Mouse (Mus musculus): ENCODE results near the gene Ak5. TPM values are rescaled to one million over a fixed set of nuclear protein-coding genes. Genes with fewer than 3 reads are reported as not detected.
"Not testable (repeated sequence)": the region's sequence is repeated elsewhere in the genome, so short reads cannot be mapped to it uniquely, and the experiment has no call there.

Ak5 gene
- polyA plus RNA-seq, 1 experiment from 2014 or later: 7.1 TPM

DNA sequence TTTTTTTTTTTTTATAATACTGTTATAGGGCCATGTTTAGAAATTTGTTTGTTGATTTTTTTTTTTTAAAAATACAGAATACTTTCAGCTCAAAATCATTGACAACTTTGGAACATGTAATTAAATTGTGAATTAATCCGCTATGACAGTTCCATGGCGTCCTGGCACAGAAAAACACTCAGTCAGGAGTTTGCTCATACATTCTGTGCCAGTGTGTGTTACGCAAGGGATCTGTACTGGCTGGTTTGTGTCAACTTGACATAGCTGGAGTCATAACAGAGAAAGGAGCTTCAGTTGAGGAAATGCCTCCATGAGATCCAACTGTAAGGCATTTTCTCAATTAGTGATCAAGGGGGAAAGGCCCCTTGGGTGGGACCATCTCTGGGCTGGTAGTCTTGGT, 86.3 kb downstream of the Ak5 start:
- not testable (repeated sequence) for H3K4me1 ChIP-seq; H3K27ac ChIP-seq (replicated peaks); ATAC-seq (replicated peaks); H3K36me3 ChIP-seq; H3K4me2 ChIP-seq (replicated peaks); H3K9ac ChIP-seq (replicated peaks); H3K9me3 ChIP-seq; H3K4me3 ChIP-seq; H3K27me3 ChIP-seq
- 81% methylated on average over 3 of the region's 3 CpGs for WGBS

DNA sequence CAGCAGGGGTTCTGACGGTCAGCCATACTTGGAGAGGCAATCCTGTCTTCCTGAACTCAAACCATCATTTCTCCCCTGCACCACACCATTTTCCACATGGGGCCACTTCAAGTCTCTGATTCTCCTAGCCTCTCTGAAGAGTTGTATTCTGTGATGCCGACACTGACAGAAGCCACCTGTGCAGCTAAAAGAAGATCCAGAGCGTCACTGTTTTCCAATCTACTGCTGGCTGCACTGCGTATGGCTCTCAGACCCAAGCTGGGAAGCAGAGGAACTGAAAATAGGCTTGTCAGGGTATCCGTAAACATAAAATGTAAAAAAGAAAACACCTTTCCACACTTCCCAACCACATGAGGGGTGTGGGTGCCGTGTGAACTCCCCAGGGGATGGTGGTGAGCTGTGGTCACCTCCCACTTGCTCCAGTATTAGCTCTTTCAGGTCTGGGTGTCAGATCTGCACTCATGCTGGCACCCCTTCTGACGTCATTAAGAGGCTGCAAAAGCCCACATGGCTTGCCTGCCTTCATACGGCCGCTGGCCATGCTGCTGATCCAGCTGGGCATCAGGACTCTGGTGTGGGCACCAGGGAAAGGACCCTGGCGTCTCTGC, 88.1 kb downstream of the Ak5 start:
- WGBS: 82% methylated on average over 10 of the region's 10 CpGs
- no peak overlapping the region for H3K9ac ChIP-seq (replicated peaks)
- H3K27me3 ChIP-seq: no peaks in the 10 kb centered on the region
- no peaks in the 10 kb centered on the region for H3K9me3 ChIP-seq
- H3K27ac ChIP-seq (replicated peaks): no peak overlapping the region
- H3K4me2 ChIP-seq (replicated peaks): no peak overlapping the region
- no peaks in the 10 kb centered on the region for H3K36me3 ChIP-seq
- no peak for ATAC-seq (replicated peaks)
- H3K4me1 ChIP-seq: peaks cover 3% of the 10 kb centered on the region; the same call in 1 of the 2 replicates
- no peak overlapping the region for H3K4me3 ChIP-seq

DNA sequence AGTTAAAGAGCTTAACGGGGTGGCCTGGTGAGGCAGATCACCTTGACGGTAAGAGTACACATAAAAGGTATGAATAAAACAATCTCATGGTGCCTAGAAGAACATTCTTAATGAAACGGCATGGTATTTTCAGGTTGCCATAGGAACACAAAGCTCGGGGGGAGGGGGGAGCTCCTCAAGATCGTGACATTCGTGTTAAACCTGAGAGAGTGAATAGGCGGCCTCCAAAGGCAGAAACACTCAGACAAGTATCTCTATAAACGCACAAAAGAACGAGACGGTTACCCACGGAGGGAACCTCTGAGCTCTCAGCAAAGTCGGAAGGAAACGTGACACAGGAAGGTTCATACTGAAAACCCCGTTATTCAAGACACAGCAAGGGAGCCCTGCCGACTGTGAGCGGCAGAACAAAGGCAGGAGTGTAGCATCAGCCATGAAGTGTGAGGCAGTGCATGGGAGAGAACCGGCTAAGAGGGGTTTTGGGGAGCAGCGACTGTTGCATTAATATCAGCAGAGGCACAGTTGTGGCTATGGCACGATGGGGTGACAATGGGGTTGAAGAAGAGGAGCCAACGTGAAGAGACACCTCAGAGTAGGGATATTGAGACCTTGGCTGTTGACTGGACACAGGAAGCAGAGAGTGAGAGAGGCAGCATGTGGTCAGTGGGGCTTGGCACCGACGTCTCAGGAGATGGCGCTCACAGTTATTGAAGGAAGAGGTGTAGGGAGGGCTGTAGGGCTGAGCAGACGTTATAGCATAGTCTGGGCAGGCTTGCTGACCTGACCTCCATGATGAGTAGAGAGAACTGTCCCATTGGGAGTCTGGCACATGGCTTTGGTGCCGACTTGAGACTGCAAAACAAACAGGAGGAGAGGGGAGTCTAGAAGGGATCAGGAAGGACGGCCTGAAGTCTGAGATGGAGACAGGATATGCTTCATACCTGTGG, 89.6 kb downstream of the Ak5 start:
- H3K4me1 ChIP-seq: peaks cover 3% of the 10 kb centered on the region; the same call in 1 of the 2 replicates
- H3K36me3 ChIP-seq: no peaks in the 10 kb centered on the region
- no peaks in the 10 kb centered on the region for H3K27me3 ChIP-seq
- H3K4me2 ChIP-seq (replicated peaks): no peak overlapping the region; the same call in 1 of the 2 replicates
- ATAC-seq (replicated peaks): peak; percentile 83
- peak overlapping the region; percentile 78 for H3K27ac ChIP-seq (replicated peaks)
- H3K4me3 ChIP-seq: no peak overlapping the region
- no peak overlapping the region for H3K9ac ChIP-seq (replicated peaks)
- WGBS: 51% methylated on average over 26 of the region's 26 CpGs
- no peaks in the 10 kb centered on the region for H3K9me3 ChIP-seq

DNA sequence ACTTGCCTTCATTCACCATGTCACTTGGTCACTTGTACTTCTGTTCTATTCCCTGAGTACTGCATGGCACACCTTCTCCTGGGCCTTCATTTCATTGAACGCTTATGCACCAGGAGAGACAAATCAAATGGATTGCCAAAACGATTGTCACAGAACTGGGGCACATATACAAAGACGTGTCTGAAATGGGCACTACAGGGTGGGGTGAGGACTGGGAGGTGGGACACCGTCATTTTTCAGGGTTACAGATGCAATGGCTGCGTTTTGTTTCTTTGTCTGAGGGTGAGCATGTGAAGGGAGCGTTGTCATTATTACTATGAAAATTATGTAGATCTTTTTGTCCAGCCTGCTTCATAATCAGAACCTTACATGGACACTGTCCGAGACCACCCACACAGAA, 90.4 kb downstream of the Ak5 start:
- no peak overlapping the region for H3K4me3 ChIP-seq
- H3K4me2 ChIP-seq (replicated peaks): no peak overlapping the region
- ATAC-seq (replicated peaks): no peak
- no peaks in the 10 kb centered on the region for H3K27me3 ChIP-seq
- no peak overlapping the region for H3K9ac ChIP-seq (replicated peaks)
- no peaks in the 10 kb centered on the region for H3K36me3 ChIP-seq
- no peaks in the 10 kb centered on the region for H3K9me3 ChIP-seq
- H3K4me1 ChIP-seq: peaks cover 3% of the 10 kb centered on the region; the same call in 1 of the 2 replicates
- no peak overlapping the region; the same call in 1 of the 2 replicates for H3K27ac ChIP-seq (replicated peaks)
- 76% methylated on average over 7 of the region's 7 CpGs for WGBS

DNA sequence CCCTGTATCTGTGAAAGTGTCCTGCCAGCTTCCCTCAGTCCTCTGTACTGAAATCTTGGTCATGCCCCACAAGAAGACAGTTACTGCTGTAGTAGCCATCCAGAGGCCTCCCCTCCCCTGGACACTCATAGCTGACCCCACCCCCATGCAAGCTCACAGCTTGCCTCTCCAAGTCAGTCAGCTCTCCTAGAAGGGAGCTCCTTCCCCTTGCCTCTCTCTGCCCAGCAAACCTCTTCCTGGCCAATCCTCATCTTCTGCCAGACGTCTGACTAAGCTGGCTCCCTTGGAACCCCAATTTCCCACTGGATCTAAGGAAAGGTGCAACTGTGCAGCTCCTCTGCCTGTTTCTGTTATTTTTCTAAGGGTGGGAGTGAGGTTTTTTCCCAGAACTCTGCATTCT, 90.9 kb downstream of the Ak5 start:
- WGBS: 56% methylated on average over 1 of the region's 1 CpGs
- Histone ChIP-seq H3K4me1 (peaks cover 3% of the 10 kb centered on the region; the same call in 1 of the 2 replicates), H3K4me2 (replicated peaks) (no peak overlapping the region), H3K9ac (replicated peaks) (no peak overlapping the region), H3K9me3 (no peaks in the 10 kb centered on the region), H3K27ac (replicated peaks) (no peak overlapping the region), H3K27me3 (no peaks in the 10 kb centered on the region), H3K36me3 (no peaks in the 10 kb centered on the region), H3K4me3 (no peak overlapping the region)
- no peak for ATAC-seq (replicated peaks)

DNA sequence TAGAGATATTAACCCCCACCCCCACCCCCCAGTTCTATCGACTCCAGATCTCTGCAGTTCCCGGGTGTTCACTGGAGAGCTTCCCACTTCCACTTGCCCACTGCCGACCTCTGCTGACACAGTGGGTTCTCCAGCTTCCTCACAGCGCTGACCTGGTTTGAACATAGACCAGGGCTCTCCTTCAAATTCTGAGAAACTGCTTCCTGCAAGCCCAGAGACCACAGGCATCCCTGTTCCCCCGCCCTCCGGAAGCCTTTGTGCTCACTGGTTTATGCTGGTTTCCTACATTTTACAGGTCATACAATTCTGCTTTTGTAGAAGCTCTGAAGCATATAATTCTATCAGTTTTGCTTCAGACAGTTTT, 98.9 kb downstream of the Ak5 start:
- Histone ChIP-seq H3K27me3 (no peaks in the 10 kb centered on the region), H3K36me3 (no peaks in the 10 kb centered on the region), H3K27ac (replicated peaks) (no peak overlapping the region), H3K4me3 (no peak overlapping the region), H3K9me3 (no peaks in the 10 kb centered on the region), H3K4me2 (replicated peaks) (no peak overlapping the region), H3K9ac (replicated peaks) (no peak overlapping the region), H3K4me1 (no peaks in the 10 kb centered on the region)
- ATAC-seq (replicated peaks): no peak
- WGBS: 83% methylated on average over 6 of the region's 6 CpGs

DNA sequence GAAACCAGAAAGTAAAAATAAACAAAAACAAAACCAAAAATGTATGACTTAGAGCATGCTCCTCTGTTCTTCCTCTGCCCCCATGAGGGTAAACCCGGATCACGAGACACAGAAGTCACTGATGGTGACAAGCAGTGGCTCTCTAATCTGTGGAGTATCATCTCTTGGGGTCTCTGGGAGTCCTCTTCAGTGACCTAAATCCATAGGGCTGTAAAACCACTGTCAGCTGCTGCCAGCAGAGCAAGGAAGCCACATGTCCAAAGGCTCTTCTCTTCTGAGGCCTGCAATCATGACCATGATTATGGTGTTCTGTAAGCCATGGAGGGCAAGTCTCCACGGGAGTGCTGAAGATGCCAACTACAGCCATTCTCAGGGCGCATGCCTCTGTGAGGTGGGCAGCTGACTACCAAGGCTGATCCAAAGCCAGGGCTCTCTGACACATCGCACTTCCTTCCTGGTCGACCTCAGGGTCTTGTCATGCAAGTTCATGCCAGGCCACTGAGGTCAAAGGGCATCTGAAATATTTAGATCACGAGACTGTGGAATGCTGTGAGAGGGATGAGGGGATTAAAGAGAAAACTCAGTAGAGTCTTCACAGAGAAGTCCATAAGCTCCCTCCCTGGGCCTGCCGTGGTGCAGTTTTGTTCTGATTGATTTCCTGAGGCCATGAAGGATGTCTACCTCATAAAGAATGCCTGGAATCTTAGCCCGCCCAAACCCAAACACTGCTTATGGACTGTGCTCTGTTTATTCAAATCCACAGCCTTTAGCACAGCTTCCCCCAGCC, 99.5 kb downstream of the Ak5 start:
- H3K27me3 ChIP-seq: no peaks in the 10 kb centered on the region
- H3K9ac ChIP-seq (replicated peaks): no peak overlapping the region
- H3K4me1 ChIP-seq: no peaks in the 10 kb centered on the region
- no peak for ATAC-seq (replicated peaks)
- H3K27ac ChIP-seq (replicated peaks): no peak overlapping the region
- H3K36me3 ChIP-seq: no peaks in the 10 kb centered on the region
- H3K4me3 ChIP-seq: no peak overlapping the region
- no peak overlapping the region for H3K4me2 ChIP-seq (replicated peaks)
- H3K9me3 ChIP-seq: no peaks in the 10 kb centered on the region
- WGBS: 83% methylated on average over 9 of the region's 9 CpGs

DNA sequence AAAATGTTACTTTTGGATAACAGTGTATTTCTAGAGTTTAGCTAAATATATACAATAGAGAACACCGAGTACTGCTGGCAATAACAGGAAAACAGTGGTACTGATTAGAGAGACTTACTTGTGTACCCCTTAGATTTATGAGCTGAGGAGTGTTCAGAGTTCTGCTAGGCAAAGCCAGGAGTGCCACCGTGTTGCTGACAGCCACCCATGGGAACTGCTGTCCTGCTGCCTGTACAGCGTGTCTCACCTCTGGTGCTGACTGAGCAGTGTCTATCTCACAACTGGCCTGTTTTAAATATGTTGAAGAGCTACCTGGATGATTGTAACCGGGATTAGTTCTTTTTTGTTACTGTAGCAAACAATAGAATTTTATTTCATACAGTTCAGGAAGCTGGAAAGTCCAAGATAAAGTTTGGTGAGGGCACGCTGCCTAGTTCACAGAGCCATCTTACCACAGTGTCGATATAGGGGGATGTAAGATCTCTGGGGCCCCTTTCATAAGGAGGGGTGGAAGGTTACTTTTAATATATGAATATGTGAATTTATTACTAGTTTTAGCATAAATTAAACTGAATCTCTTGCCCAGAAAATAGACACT, 103.5 kb downstream of the Ak5 start:
- Histone ChIP-seq H3K27ac (replicated peaks) (no peak overlapping the region), H3K4me2 (replicated peaks) (no peak overlapping the region), H3K36me3 (no peaks in the 10 kb centered on the region), H3K4me1 (no peaks in the 10 kb centered on the region), H3K27me3 (no peaks in the 10 kb centered on the region), H3K4me3 (no peak overlapping the region), H3K9ac (replicated peaks) (no peak overlapping the region), H3K9me3 (no peaks in the 10 kb centered on the region)
- ATAC-seq (replicated peaks): no peak
- WGBS: 82% methylated on average over 6 of the region's 6 CpGs

DNA sequence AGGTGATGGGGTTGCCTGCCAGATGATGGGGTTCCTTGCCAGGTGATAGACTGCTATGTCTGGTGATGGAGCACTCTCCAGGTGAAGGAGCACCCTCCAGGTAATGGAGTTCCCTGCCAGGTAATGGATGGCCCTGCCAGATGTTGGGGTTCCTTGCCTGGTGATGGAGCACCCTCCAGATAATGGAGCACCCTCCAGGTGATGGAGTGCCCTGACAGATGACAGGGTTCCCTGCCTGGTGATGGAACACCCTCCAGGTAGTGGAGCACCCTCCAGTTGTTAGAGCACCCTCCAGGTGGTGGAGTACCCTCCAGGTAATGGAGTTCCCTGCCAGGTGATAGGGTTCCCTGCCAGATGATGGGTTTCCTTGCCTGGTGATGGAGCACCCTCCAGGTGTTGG, 104.3 kb downstream of the Ak5 start:
- Histone ChIP-seq H3K9me3 (no peaks in the 10 kb centered on the region), H3K4me3 (no peak overlapping the region), H3K4me1 (no peaks in the 10 kb centered on the region), H3K4me2 (replicated peaks) (no peak overlapping the region), H3K27ac (replicated peaks) (no peak overlapping the region), H3K27me3 (no peaks in the 10 kb centered on the region), H3K36me3 (no peaks in the 10 kb centered on the region), H3K9ac (replicated peaks) (no peak overlapping the region)
- ATAC-seq (replicated peaks): no peak

DNA sequence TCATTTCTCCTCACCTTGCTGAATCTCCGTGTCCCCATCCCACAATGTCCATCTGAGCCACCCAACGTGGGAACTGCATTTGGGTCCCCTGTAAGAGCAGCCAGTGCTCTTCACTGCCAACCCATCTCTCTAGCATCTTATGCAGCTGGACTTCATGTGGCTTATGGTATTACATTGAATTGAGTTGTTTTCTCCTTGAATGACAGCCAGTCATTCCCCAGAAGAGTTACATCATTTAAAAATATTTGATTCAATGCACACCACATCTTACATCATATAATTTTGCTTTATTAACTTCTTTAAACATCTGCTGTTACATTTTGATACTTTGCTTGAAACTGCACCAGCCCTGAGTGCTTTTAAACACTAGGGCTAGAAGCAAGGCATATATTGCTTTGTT, 106.5 kb downstream of the Ak5 start:
- H3K9me3 ChIP-seq: no peaks in the 10 kb centered on the region
- H3K27me3 ChIP-seq: no peaks in the 10 kb centered on the region
- no peak overlapping the region for H3K4me2 ChIP-seq (replicated peaks)
- no peaks in the 10 kb centered on the region for H3K36me3 ChIP-seq
- H3K9ac ChIP-seq (replicated peaks): no peak overlapping the region
- H3K4me1 ChIP-seq: no peaks in the 10 kb centered on the region
- ATAC-seq (replicated peaks): no peak
- no peak overlapping the region for H3K27ac ChIP-seq (replicated peaks)
- no peak overlapping the region for H3K4me3 ChIP-seq
- WGBS: 78% methylated on average over 2 of the region's 2 CpGs

DNA sequence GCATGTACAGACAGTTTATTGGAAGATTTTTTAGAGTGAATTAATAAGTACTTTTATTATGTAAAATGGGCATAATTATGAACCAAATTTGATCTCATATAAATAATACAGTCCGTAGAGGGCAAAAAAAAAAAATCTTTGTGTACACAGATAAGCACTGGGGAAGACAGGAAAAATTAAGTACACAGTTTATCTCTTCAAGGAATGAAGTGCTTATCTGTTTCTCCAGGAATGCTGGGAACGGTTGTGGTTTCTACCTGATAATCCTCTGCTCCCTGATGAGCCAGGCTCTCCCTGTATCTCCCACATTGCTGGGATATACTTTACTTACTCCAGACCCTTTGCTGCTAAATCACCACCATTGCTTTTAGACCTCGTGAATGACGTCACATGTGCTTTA, 108.9 kb downstream of the Ak5 start:
- Histone ChIP-seq H3K27ac (replicated peaks) (no peak overlapping the region), H3K9ac (replicated peaks) (no peak overlapping the region), H3K4me3 (no peak overlapping the region), H3K4me1 (no peaks in the 10 kb centered on the region), H3K4me2 (replicated peaks) (no peak overlapping the region), H3K27me3 (no peaks in the 10 kb centered on the region), H3K36me3 (no peaks in the 10 kb centered on the region), H3K9me3 (no peaks in the 10 kb centered on the region)
- 81% methylated on average over 4 of the region's 4 CpGs for WGBS
- no peak for ATAC-seq (replicated peaks)

DNA sequence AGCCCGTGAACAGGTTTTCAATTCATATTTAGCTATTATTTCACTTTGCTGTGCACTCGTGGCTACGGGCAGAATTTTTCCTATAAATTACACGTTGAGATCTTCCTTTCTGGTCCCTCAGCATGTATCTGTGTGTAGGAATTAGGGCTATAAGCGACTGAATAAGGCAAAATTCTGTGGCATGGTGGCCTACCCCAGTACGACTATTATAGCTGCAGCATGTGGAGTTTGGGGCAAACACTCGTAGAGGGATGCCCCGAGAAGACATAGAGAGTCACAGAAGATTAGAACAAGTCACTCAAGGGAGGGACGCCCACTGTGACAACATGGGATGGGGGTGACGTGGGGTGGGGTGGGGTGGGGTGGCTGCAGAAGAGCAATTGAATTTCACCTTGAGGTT, 110.1 kb downstream of the Ak5 start:
- Histone ChIP-seq H3K4me3 (no peak overlapping the region), H3K9ac (replicated peaks) (no peak overlapping the region), H3K27me3 (no peaks in the 10 kb centered on the region), H3K27ac (replicated peaks) (no peak overlapping the region), H3K4me2 (replicated peaks) (no peak overlapping the region), H3K4me1 (no peaks in the 10 kb centered on the region), H3K36me3 (no peaks in the 10 kb centered on the region), H3K9me3 (no peaks in the 10 kb centered on the region)
- no peak for ATAC-seq (replicated peaks)
- 69% methylated on average over 10 of the region's 10 CpGs for WGBS
